Mouse (Mus musculus) heart, postnatal 0 days (tissue): ENCODE results near the gene Spata3.

Experiments
- CTCF ChIP-seq: IDR thresholded peaks from 2 replicates; pipeline ENCODE4 v1.5.1; 2016; ENCODE audit warnings: antibody characterized with exemption, control low read depth, low read depth
- EP300 ChIP-seq: IDR thresholded peaks from 2 replicates; pipeline ENCODE4 v1.6.1; 2016; ENCODE audit warnings: antibody characterized with exemption, low read depth

GRCm38 (mm10) chr1:85993541-85993940 is 23.1 kb upstream of the Spata3 start:
- TF ChIP-seq CTCF (no peak), EP300 (no peak)
